Mouse (Mus musculus): ENCODE results near the gene Vamp4. TPM values are rescaled to one million over a fixed set of nuclear protein-coding genes. Genes with fewer than 3 reads are reported as not detected.

Vamp4 gene
- polyA plus RNA-seq, 1 experiment from 2014 or later: 57.7 TPM

DNA sequence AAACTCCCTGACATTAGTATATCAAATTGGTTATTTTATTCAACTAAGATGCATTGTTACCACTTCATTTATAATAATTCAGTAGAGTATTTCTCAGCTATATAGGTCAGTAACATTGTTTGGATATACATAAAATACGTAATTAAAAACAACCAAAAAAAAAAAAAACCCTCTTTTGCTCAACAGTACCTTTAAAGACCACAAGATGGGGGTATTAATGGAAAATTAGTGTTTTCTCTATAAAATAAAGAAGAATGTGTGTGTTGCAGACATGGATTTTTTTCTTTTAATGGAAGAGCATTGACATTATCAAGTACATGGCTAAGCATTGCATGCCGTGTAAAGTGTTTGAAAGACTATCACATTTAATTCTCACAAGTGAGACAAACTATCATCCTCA is 12.6 kb downstream of the Vamp4 start:
- H3K27me3 ChIP-seq (ENCODE audit: control insufficient read depth, insufficient read depth, low read depth, low read length): no peaks in the 10 kb centered on the region
- H3K4me2 ChIP-seq (ENCODE audit: low read depth, low read length): no peak overlapping the region
- ATAC-seq (ENCODE audit: low read depth): no peak
- peaks cover 4% of the 10 kb centered on the region; the same call in 1 of the 2 replicates for H3K36me3 ChIP-seq (ENCODE audit: control insufficient read depth, insufficient read depth, low read length)
- H3K4me3 ChIP-seq (ENCODE audit: low read length): no peak overlapping the region
- H3K27ac ChIP-seq (ENCODE audit: low read length): no peak overlapping the region
- H3K9me3 ChIP-seq (ENCODE audit: control insufficient read depth, low read length): no peaks in the 10 kb centered on the region
- 74% methylated on average over 2 of the region's 2 CpGs for WGBS
- H3K9ac ChIP-seq (ENCODE audit: low read length): no peak overlapping the region
- H3K4me1 ChIP-seq (replicated peaks; ENCODE audit: control insufficient read depth, insufficient read depth, low read length): no peaks in the 10 kb centered on the region

GRCm38 (mm10) chr1:162586282-162586681 is 16.0 kb downstream of the Vamp4 start:
- H3K4me3 ChIP-seq (ENCODE audit: low read length): no peak overlapping the region
- H3K4me2 ChIP-seq (ENCODE audit: low read depth, low read length): no peak overlapping the region
- H3K27ac ChIP-seq (ENCODE audit: low read length): no peak overlapping the region
- H3K9me3 ChIP-seq (ENCODE audit: control insufficient read depth, low read length): no peaks in the 10 kb centered on the region
- ATAC-seq (ENCODE audit: low read depth): no peak
- no peaks in the 10 kb centered on the region for H3K27me3 ChIP-seq (ENCODE audit: control insufficient read depth, insufficient read depth, low read depth, low read length)
- H3K36me3 ChIP-seq (ENCODE audit: control insufficient read depth, insufficient read depth, low read length): no peaks in the 10 kb centered on the region
- 75% methylated on average over 4 of the region's 4 CpGs for WGBS
- H3K9ac ChIP-seq (ENCODE audit: low read length): no peak overlapping the region
- H3K4me1 ChIP-seq (replicated peaks; ENCODE audit: control insufficient read depth, insufficient read depth, low read length): peaks cover 3% of the 10 kb centered on the region; the same call in 1 of the 2 replicates

DNA sequence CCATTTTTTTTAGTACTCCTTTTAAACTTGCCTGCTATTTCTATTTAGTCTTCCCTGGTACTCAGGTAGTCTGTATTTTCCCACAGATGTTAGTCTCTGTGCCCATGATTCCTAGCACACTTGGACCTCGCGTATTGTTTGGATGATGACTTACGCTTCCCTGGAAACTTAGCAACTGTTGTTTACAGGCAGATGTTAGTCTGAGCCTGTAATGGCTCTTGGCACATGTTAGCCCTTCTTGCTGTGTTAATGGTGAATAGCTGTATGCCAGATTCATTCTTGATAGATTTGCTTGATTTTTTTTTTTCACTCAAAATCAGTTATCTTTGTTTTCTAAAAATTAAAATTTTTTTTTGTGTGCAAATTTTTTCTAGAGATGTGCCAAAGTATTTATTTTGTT is 18.3 kb downstream of the Vamp4 start:
- ATAC-seq (ENCODE audit: low read depth): no peak
- Histone ChIP-seq H3K4me2 (ENCODE audit: low read depth, low read length) (no peak overlapping the region), H3K27ac (ENCODE audit: low read length) (no peak overlapping the region), H3K36me3 (ENCODE audit: control insufficient read depth, insufficient read depth, low read length) (no peaks in the 10 kb centered on the region), H3K4me1 (replicated peaks; ENCODE audit: control insufficient read depth, insufficient read depth, low read length) (peaks cover 3% of the 10 kb centered on the region; the same call in 1 of the 2 replicates), H3K9ac (ENCODE audit: low read length) (no peak overlapping the region), H3K4me3 (ENCODE audit: low read length) (no peak overlapping the region), H3K9me3 (ENCODE audit: control insufficient read depth, low read length) (no peaks in the 10 kb centered on the region), H3K27me3 (ENCODE audit: control insufficient read depth, insufficient read depth, low read depth, low read length) (no peaks in the 10 kb centered on the region)
- WGBS: 48% methylated on average over 3 of the region's 3 CpGs

GRCm38 (mm10) chr1:162589443-162589842 is 19.1 kb downstream of the Vamp4 start:
- Histone ChIP-seq H3K4me2 (ENCODE audit: low read depth, low read length) (no peak overlapping the region), H3K27ac (ENCODE audit: low read length) (no peak overlapping the region), H3K36me3 (ENCODE audit: control insufficient read depth, insufficient read depth, low read length) (no peaks in the 10 kb centered on the region), H3K9me3 (ENCODE audit: control insufficient read depth, low read length) (no peaks in the 10 kb centered on the region), H3K4me3 (ENCODE audit: low read length) (no peak overlapping the region), H3K4me1 (replicated peaks; ENCODE audit: control insufficient read depth, insufficient read depth, low read length) (peaks cover 3% of the 10 kb centered on the region; the same call in 1 of the 2 replicates), H3K9ac (ENCODE audit: low read length) (no peak overlapping the region), H3K27me3 (ENCODE audit: control insufficient read depth, insufficient read depth, low read depth, low read length) (no peaks in the 10 kb centered on the region)
- no peak; the same call in 1 of the 2 replicates for ATAC-seq (ENCODE audit: low read depth)
- 18% methylated on average over 9 of the region's 9 CpGs for WGBS

- Histone ChIP-seq H3K36me3 (ENCODE audit: control insufficient read depth, insufficient read depth, low read length) (no peaks in the 10 kb centered on the region), H3K4me3 (ENCODE audit: low read length) (no peak overlapping the region), H3K27me3 (ENCODE audit: control insufficient read depth, insufficient read depth, low read depth, low read length) (no peaks in the 10 kb centered on the region), H3K9me3 (ENCODE audit: control insufficient read depth, low read length) (no peaks in the 10 kb centered on the region), H3K4me2 (ENCODE audit: low read depth, low read length) (no peak overlapping the region), H3K9ac (ENCODE audit: low read length) (no peak overlapping the region), H3K27ac (ENCODE audit: low read length) (no peak overlapping the region), H3K4me1 (replicated peaks; ENCODE audit: control insufficient read depth, insufficient read depth, low read length) (peaks cover 3% of the 10 kb centered on the region; the same call in 1 of the 2 replicates)
- ATAC-seq (ENCODE audit: low read depth): no peak
- WGBS: 69% methylated on average over 8 of the region's 8 CpGs
These were observed 20.2 kb downstream of the Vamp4 start for GRCm38 (mm10) chr1:162590415-162590997.

DNA sequence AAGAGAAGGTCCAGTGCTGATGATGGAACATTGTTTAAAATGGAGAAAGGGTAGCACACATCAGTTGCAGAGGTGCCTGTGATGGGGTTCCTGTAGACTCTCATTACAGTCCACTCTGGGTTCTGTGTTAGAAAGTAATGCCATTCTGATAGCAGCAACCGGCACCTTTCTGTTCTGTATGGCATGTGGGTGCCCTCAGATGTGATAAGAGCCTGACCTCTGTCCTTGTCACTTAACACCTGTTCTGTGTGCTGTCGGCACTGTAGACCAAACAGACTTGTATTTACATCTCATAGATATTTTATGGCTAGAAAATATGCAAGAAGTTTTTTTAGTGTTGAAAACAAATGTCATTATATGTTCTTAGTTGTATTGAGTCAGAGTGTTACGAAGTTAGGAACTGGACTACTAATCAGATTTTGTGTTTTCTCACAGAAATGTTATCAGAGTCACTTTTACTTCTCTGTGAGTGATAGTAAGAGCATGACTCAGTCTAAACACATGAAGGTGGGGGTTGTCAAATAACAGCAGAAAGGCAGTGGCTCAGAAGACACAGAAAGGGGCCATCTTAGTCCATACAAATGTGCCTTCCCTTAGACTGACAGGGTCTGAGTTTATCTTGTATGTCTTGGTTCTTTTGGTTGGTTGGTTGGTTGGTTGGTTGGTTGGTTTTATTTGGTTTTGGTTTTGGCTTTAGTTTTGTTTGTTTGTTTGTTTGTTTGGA is 27.2 kb downstream of the Vamp4 start:
- Histone ChIP-seq H3K4me3 (ENCODE audit: low read length) (no peak overlapping the region), H3K4me2 (ENCODE audit: low read depth, low read length) (no peak overlapping the region), H3K27me3 (ENCODE audit: control insufficient read depth, insufficient read depth, low read depth, low read length) (no peaks in the 10 kb centered on the region), H3K36me3 (ENCODE audit: control insufficient read depth, insufficient read depth, low read length) (peaks cover 7% of the 10 kb centered on the region), H3K27ac (ENCODE audit: low read length) (no peak overlapping the region), H3K9me3 (ENCODE audit: control insufficient read depth, low read length) (no peaks in the 10 kb centered on the region), H3K4me1 (replicated peaks; ENCODE audit: control insufficient read depth, insufficient read depth, low read length) (no peaks in the 10 kb centered on the region), H3K9ac (ENCODE audit: low read length) (no peak overlapping the region)
- WGBS: 49% methylated on average over 3 of the region's 3 CpGs
- no peak for ATAC-seq (ENCODE audit: low read depth)

DNA sequence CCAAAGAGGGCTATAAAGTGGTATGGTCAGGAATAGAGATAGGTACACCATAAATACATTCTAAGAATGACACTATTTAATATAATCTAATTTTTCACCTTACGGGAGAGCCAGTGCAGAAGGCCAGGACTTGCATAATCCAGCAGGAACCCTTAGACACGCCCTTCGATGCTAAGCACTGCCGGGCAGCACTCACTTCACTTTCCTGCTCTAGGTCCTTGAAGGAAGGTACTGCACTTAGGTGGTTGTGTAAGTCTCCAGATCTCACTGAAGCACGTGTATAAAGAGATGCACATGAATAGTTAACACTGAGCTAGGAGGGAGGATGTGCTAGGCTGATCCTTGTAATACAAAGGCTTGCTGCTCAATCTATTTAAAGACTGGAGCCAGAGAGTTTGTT is 29.3 kb downstream of the Vamp4 start:
- WGBS: 81% methylated on average over 5 of the region's 5 CpGs
- Histone ChIP-seq H3K4me2 (ENCODE audit: low read depth, low read length) (no peak overlapping the region), H3K36me3 (ENCODE audit: control insufficient read depth, insufficient read depth, low read length) (peaks cover 9% of the 10 kb centered on the region), H3K9ac (ENCODE audit: low read length) (no peak overlapping the region), H3K4me1 (replicated peaks; ENCODE audit: control insufficient read depth, insufficient read depth, low read length) (no peaks in the 10 kb centered on the region), H3K27me3 (ENCODE audit: control insufficient read depth, insufficient read depth, low read depth, low read length) (no peaks in the 10 kb centered on the region), H3K4me3 (ENCODE audit: low read length) (no peak overlapping the region), H3K9me3 (ENCODE audit: control insufficient read depth, low read length) (no peaks in the 10 kb centered on the region), H3K27ac (ENCODE audit: low read length) (no peak overlapping the region)
- ATAC-seq (ENCODE audit: low read depth): no peak

- Histone ChIP-seq H3K9ac (ENCODE audit: low read length) (no peak overlapping the region), H3K27ac (ENCODE audit: low read length) (no peak overlapping the region), H3K4me2 (ENCODE audit: low read depth, low read length) (no peak overlapping the region), H3K27me3 (ENCODE audit: control insufficient read depth, insufficient read depth, low read depth, low read length) (no peaks in the 10 kb centered on the region), H3K4me3 (ENCODE audit: low read length) (no peak overlapping the region), H3K36me3 (ENCODE audit: control insufficient read depth, insufficient read depth, low read length) (peaks cover 6% of the 10 kb centered on the region), H3K9me3 (ENCODE audit: control insufficient read depth, low read length) (no peaks in the 10 kb centered on the region), H3K4me1 (replicated peaks; ENCODE audit: control insufficient read depth, insufficient read depth, low read length) (no peaks in the 10 kb centered on the region)
- 50% methylated on average over 4 of the region's 4 CpGs for WGBS
- ATAC-seq (ENCODE audit: low read depth): peak; percentile 54
These were observed 31.0 kb downstream of the Vamp4 start for GRCm38 (mm10) chr1:162601288-162601687.

- no peak for ATAC-seq (ENCODE audit: low read depth)
- Histone ChIP-seq H3K36me3 (ENCODE audit: control insufficient read depth, insufficient read depth, low read length) (no peaks in the 10 kb centered on the region), H3K27ac (ENCODE audit: low read length) (no peak overlapping the region), H3K27me3 (ENCODE audit: control insufficient read depth, insufficient read depth, low read depth, low read length) (no peaks in the 10 kb centered on the region), H3K4me2 (ENCODE audit: low read depth, low read length) (no peak overlapping the region), H3K9me3 (ENCODE audit: control insufficient read depth, low read length) (no peaks in the 10 kb centered on the region), H3K4me1 (replicated peaks; ENCODE audit: control insufficient read depth, insufficient read depth, low read length) (no peaks in the 10 kb centered on the region), H3K9ac (ENCODE audit: low read length) (no peak overlapping the region), H3K4me3 (ENCODE audit: low read length) (no peak overlapping the region)
- 24% methylated on average over 1 of the region's 1 CpGs for WGBS
These were observed 37.8 kb downstream of the Vamp4 start for GRCm38 (mm10) chr1:162608127-162608526.

Measured in lung, embryonic 16.5 days (tissue).